Mouse (Mus musculus): ENCODE data around the gene Pkd1l1. TPM values are rescaled to one million over a fixed set of nuclear protein-coding genes. Genes with fewer than 3 reads are reported as not detected.

Gene Pkd1l1
- polyA plus RNA-seq, 1 experiment from 2014 or later: not detected

DNA sequence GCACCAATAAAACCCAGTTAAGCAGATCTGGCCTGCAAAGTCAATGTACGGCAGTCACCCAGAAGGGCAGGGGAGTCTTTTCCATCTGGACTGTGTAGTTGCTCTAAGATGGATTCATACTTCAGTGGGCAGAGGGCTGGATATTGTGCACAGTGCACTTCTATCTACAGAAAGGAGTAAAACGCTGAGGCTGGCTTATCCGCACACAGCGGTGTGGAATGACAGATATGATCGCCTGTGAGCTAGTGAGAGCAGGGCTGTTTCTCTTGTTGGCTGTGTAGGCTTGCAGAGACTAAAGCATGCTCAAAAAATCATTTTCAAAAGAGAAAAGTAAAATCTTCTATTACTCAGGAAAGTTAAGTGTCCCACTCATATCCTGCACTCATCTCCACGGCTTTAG, 973 bp downstream of the Pkd1l1 start:
- Histone ChIP-seq H3K27me3 (ENCODE audit: insufficient read depth, low read length) (no peaks in the 10 kb centered on the region), H3K27ac (ENCODE audit: low read depth) (no peak overlapping the region), H3K9ac (replicated peaks) (no peak overlapping the region), H3K4me1 (ENCODE audit: insufficient read depth) (no peaks in the 10 kb centered on the region), H3K4me3 (ENCODE audit: low read depth, low read length) (no peak overlapping the region), H3K36me3 (replicated peaks; ENCODE audit: insufficient read depth, low read length) (no peaks in the 10 kb centered on the region), H3K4me2 (ENCODE audit: low read depth, low read length) (no peak overlapping the region), H3K9me3 (ENCODE audit: low read length) (no peaks in the 10 kb centered on the region)
- ATAC-seq (no peak), DNase-seq (no peak)
- TF ChIP-seq EP300 (IDR thresholded peaks at IDR 0.05; ENCODE audit: low read depth) (no peak), CTCF (IDR thresholded peaks at IDR 0.05; ENCODE audit: low read depth) (no peak)
- WGBS (ENCODE audit: insufficient replicate concordance): 62% methylated on average over 6 of the region's 6 CpGs

DNA sequence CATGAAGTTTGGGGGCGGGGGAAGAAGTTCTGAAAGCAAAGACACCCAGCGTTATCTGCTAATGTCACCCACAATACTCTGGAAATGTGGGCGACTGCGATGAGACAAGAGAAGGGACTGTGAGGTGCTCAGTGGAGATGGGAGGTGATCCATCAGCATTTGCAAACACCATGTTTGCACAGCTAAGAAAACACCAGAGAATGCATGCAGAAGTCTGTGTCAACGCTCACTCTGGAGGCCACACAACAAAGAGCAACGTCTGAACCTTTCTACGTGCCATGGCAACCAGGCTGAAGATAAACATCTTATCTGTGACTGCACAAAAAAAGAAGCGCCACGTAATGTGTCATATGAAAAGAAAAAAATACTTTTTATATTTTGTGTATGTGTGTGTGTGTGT, 2.6 kb downstream of the Pkd1l1 start:
- Histone ChIP-seq H3K4me3 (ENCODE audit: low read depth, low read length) (no peak overlapping the region), H3K36me3 (replicated peaks; ENCODE audit: insufficient read depth, low read length) (no peaks in the 10 kb centered on the region), H3K27ac (ENCODE audit: low read depth) (no peak overlapping the region), H3K9ac (replicated peaks) (no peak overlapping the region; the same call in 1 of the 2 replicates), H3K4me1 (ENCODE audit: insufficient read depth) (no peaks in the 10 kb centered on the region), H3K9me3 (ENCODE audit: low read length) (no peaks in the 10 kb centered on the region), H3K27me3 (ENCODE audit: insufficient read depth, low read length) (no peaks in the 10 kb centered on the region), H3K4me2 (ENCODE audit: low read depth, low read length) (0 out of 2 replicates have a peak overlapping the region, but pooled peaks have one; percentile 6)
- no peak for DNase-seq
- peak; percentile 68 for ATAC-seq
- peak; percentile 76 for TF ChIP-seq EP300 (IDR thresholded peaks at IDR 0.05; ENCODE audit: low read depth)
- TF ChIP-seq CTCF (IDR thresholded peaks at IDR 0.05; ENCODE audit: low read depth): no peak
- 42% methylated on average over 9 of the region's 9 CpGs for WGBS (ENCODE audit: insufficient replicate concordance)

DNA sequence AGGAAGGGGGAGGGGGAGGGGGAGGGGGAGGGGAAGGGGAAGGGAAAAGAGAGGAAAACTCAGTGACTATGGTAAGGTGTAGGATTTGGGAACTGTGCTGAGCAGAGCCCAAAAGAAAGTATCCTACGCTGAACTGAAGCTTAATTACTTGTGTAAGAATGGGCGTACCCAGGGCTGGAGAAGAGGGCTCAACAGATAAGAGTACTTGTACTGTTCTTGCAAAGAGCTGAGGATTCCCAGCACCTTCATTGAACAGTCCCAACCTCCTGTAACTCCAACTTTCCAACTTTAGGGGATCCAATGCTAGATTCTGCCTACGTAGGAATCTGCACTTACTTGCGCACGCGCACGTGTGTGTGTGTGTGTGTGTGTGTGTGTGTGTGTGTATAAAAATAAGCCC, 5.0 kb downstream of the Pkd1l1 start:
- Histone ChIP-seq H3K4me1 (ENCODE audit: insufficient read depth) (no peaks in the 10 kb centered on the region), H3K4me2 (ENCODE audit: low read depth, low read length) (no peak overlapping the region), H3K4me3 (ENCODE audit: low read depth, low read length) (no peak overlapping the region), H3K27me3 (ENCODE audit: insufficient read depth, low read length) (no peaks in the 10 kb centered on the region), H3K9ac (replicated peaks) (no peak overlapping the region), H3K9me3 (ENCODE audit: low read length) (no peaks in the 10 kb centered on the region), H3K36me3 (replicated peaks; ENCODE audit: insufficient read depth, low read length) (no peaks in the 10 kb centered on the region), H3K27ac (ENCODE audit: low read depth) (no peak overlapping the region)
- TF ChIP-seq CTCF (IDR thresholded peaks at IDR 0.05; ENCODE audit: low read depth) (no peak), EP300 (IDR thresholded peaks at IDR 0.05; ENCODE audit: low read depth) (no peak)
- ATAC-seq (no peak), DNase-seq (no peak)
- 86% methylated on average over 7 of the region's 7 CpGs for WGBS (ENCODE audit: insufficient replicate concordance)

GRCm38 (mm10) chr11:8958572-8958971, 14.5 kb downstream of the Pkd1l1 start:
- WGBS (ENCODE audit: insufficient replicate concordance): 72% methylated on average over 10 of the region's 10 CpGs
- H3K27ac ChIP-seq (ENCODE audit: low read depth): no peak overlapping the region
- no peak for ATAC-seq
- H3K27me3 ChIP-seq (ENCODE audit: insufficient read depth, low read length): no peaks in the 10 kb centered on the region
- TF ChIP-seq EP300 (IDR thresholded peaks at IDR 0.05; ENCODE audit: low read depth): no peak
- no peak for TF ChIP-seq CTCF (IDR thresholded peaks at IDR 0.05; ENCODE audit: low read depth)
- no peak overlapping the region for H3K4me3 ChIP-seq (ENCODE audit: low read depth, low read length)
- DNase-seq: no peak
- H3K9ac ChIP-seq (replicated peaks): no peak overlapping the region
- no peaks in the 10 kb centered on the region for H3K4me1 ChIP-seq (ENCODE audit: insufficient read depth)
- H3K9me3 ChIP-seq (ENCODE audit: low read length): 0 out of 2 replicates have a peak, but pooled peaks cover 2% of the 10 kb centered on the region
- H3K36me3 ChIP-seq (replicated peaks; ENCODE audit: insufficient read depth, low read length): no peaks in the 10 kb centered on the region
- no peak overlapping the region for H3K4me2 ChIP-seq (ENCODE audit: low read depth, low read length)

DNA sequence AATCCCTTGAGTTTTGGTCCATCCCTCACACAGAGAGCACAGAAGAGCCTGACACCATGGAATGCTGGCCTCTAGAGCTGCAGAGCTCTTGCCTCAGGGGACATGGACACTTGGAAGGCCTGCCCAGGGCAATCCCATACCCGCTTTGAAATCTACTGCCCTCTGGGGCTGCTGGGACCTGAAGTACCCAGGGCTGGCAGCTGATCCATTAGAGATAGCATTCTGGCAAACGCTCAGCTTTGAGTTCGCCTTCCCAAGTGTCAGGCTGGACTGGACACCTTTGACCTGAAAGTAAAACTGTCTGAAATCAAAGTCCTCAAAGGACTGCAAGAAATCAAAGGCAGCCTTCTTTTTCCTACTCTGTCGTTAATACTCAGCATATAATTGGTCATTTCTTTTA, 15.0 kb downstream of the Pkd1l1 start:
- Histone ChIP-seq H3K4me3 (ENCODE audit: low read depth, low read length) (no peak overlapping the region), H3K4me1 (ENCODE audit: insufficient read depth) (no peaks in the 10 kb centered on the region), H3K27ac (ENCODE audit: low read depth) (no peak overlapping the region), H3K9me3 (ENCODE audit: low read length) (0 out of 2 replicates have a peak, but pooled peaks cover 2% of the 10 kb centered on the region), H3K9ac (replicated peaks) (no peak overlapping the region), H3K27me3 (ENCODE audit: insufficient read depth, low read length) (no peaks in the 10 kb centered on the region), H3K36me3 (replicated peaks; ENCODE audit: insufficient read depth, low read length) (no peaks in the 10 kb centered on the region), H3K4me2 (ENCODE audit: low read depth, low read length) (no peak overlapping the region)
- ATAC-seq (no peak), DNase-seq (no peak)
- WGBS (ENCODE audit: insufficient replicate concordance): 66% methylated on average over 4 of the region's 4 CpGs
- no peak for TF ChIP-seq EP300 (IDR thresholded peaks at IDR 0.05; ENCODE audit: low read depth)
- no peak for TF ChIP-seq CTCF (IDR thresholded peaks at IDR 0.05; ENCODE audit: low read depth)

GRCm38 (mm10) chr11:8957023-8957422, 16.0 kb downstream of the Pkd1l1 start:
- H3K9ac ChIP-seq (replicated peaks): no peak overlapping the region
- H3K4me3 ChIP-seq (ENCODE audit: low read depth, low read length): no peak overlapping the region
- H3K27ac ChIP-seq (ENCODE audit: low read depth): no peak overlapping the region
- no peaks in the 10 kb centered on the region for H3K27me3 ChIP-seq (ENCODE audit: insufficient read depth, low read length)
- no peaks in the 10 kb centered on the region for H3K4me1 ChIP-seq (ENCODE audit: insufficient read depth)
- 67% methylated on average over 6 of the region's 6 CpGs for WGBS (ENCODE audit: insufficient replicate concordance)
- TF ChIP-seq CTCF (IDR thresholded peaks at IDR 0.05; ENCODE audit: low read depth) (peak; percentile 70), EP300 (IDR thresholded peaks at IDR 0.05; ENCODE audit: low read depth) (no peak)
- H3K36me3 ChIP-seq (replicated peaks; ENCODE audit: insufficient read depth, low read length): no peaks in the 10 kb centered on the region
- H3K9me3 ChIP-seq (ENCODE audit: low read length): 0 out of 2 replicates have a peak, but pooled peaks cover 2% of the 10 kb centered on the region
- peak; percentile 47 for DNase-seq
- no peak overlapping the region for H3K4me2 ChIP-seq (ENCODE audit: low read depth, low read length)
- ATAC-seq: no peak

- H3K27me3 ChIP-seq (ENCODE audit: insufficient read depth, low read length): no peaks in the 10 kb centered on the region
- no peak overlapping the region for H3K27ac ChIP-seq (ENCODE audit: low read depth)
- no peak overlapping the region for H3K4me3 ChIP-seq (ENCODE audit: low read depth, low read length)
- no peak overlapping the region for H3K9ac ChIP-seq (replicated peaks)
- DNase-seq: peak; percentile 26
- 0 out of 2 replicates have a peak, but pooled peaks cover 2% of the 10 kb centered on the region for H3K9me3 ChIP-seq (ENCODE audit: low read length)
- no peak overlapping the region for H3K4me2 ChIP-seq (ENCODE audit: low read depth, low read length)
- no peak for TF ChIP-seq EP300 (IDR thresholded peaks at IDR 0.05; ENCODE audit: low read depth)
- TF ChIP-seq CTCF (IDR thresholded peaks at IDR 0.05; ENCODE audit: low read depth): peak; percentile 65
- H3K4me1 ChIP-seq (ENCODE audit: insufficient read depth): no peaks in the 10 kb centered on the region
- WGBS (ENCODE audit: insufficient replicate concordance): 3% methylated on average over 1 of the region's 1 CpGs
- ATAC-seq: no peak
- H3K36me3 ChIP-seq (replicated peaks; ENCODE audit: insufficient read depth, low read length): no peaks in the 10 kb centered on the region
Measured at GRCm38 (mm10) chr11:8955678-8956077, 17.4 kb downstream of the Pkd1l1 start.
